Mouse (Mus musculus) kidney, postnatal 25 days (tissue): ENCODE data around the gene Gm12790.
A peak's percentile ranks its signal among the peaks of the same experiment; 100 is the strongest.
"Not testable (repeated sequence)": the region's sequence is repeated elsewhere in the genome, so short reads cannot be mapped to it uniquely, and the experiment has no call there.

Source experiments
- DNase-seq, 2 experiments: peaks; one replicate each; pipeline ENCODE4 v3.0.0; 2021; ENCODE audit warnings: mixed read lengths in 2 of 2

Gene Gm12790

DNA sequence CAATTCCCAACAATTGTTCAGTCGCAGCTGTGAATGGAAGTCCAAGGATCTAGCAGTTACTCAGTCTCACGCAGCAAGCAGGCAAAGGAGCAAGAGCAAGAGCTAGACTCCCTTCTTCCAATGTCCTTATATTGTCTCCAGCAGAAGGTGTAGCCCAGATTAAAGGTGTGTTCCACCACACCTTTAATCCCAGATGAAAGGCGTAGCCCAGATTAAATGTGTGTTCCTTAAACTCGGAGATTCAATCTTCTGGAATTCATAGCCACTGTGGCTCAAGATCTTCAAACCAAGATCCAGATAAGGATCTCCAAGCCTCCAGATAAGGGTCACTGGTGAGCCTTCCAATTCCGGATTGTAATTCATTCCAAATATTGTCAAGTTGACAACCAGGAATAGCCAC is at the start of gene Gm12790:
Gene Gm12790, minus strand, starts transcription at position 101 of the 400 bp plus-strand sequence.
- not testable (repeated sequence) for DNase-seq

GRCm38 (mm10) chr4:102026619-102027018 is 45.8 kb upstream of the Gm12790 start:
- DNase-seq = no peak

- DNase-seq = peak; percentile 64 to 77
Observed at GRCm38 (mm10) chr4:101998267-101998922, 17.5 kb upstream of the Gm12790 start.

DNA sequence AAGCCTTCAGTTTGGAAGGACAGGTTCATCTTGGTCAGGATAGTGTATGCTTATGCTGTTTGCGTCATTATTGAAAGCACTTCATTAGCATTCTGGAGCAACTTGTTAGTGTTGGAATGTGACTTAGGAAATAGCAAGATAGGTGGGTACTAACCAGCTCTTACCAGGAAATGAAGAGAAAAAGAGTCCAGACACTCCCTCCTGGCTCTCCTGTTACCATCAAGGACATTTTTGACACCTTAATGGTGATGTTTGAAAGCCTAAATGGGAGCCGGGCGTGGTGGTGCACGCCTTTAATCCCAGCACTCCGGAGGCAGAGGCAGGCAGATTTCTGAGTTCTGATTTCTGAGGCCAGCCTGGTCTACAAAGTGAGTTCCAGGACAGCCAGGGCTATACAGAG is 16.6 kb upstream of the Gm12790 start:
- no peak for DNase-seq

DNA sequence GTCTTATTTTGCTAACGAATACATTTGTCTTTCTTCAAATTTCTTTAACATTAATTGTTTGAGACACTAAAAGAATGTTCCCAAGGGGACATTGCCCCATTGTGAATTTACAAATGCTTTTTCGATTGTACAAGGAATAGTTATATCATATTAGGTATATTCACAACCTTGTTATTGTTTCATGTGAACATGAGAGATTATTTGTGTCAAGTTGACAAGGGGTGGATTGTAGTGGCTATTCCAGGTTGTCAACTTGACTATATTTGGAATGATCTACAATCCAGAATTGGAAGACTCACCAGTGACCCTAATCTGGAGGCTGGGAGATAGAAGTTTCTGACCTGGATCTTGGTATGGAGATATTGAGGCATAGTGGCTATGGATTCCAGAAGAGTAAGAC is 5.5 kb upstream of the Gm12790 start, which contains the start of gene Gm12789:
Gene Gm12789, plus strand, starts transcription at position 301 of the 400 bp plus-strand sequence.
- not testable (repeated sequence) for DNase-seq

- DNase-seq = no peak
Observed at GRCm38 (mm10) chr4:101985678-101986077, 4.8 kb upstream of the Gm12790 start.

GRCm38 (mm10) chr4:101940107-101940506 is 40.7 kb downstream of the Gm12790 start, which contains the start of gene Gm12794:
Gene Gm12794 (plus strand): TSS chr4:101940407.
- not testable (repeated sequence) for DNase-seq
